Mouse (Mus musculus): ENCODE measurements at regions not wholly inside any gene's neighbourhood (a gene's known extent, or its start where the extent isn't known, plus 50 kb on each side); places are given as distances from the start of the nearest gene placed in this dataset.

GRCm38 (mm10) chr3:37936251-37936931 is 212.1 kb upstream of the Gm5148 start:
- TF ChIP-seq GABPA (IDR thresholded peaks at IDR 0.05; ENCODE audit: low read depth, low read length): no peak
- TF ChIP-seq RCOR1 (IDR thresholded peaks at IDR 0.05; ENCODE audit: low read depth, low read length): no peak
- TF ChIP-seq MEF2A (IDR thresholded peaks at IDR 0.05; ENCODE audit: extremely low read depth, insufficient replicate concordance, low read depth, low read length, poor library complexity, severe bottlenecking): no peak
- TF ChIP-seq E2F4 (IDR thresholded peaks at IDR 0.05; ENCODE audit: borderline replicate concordance, low read depth, low read length): no peak
- TF ChIP-seq POLR2AphosphoS5 (IDR thresholded peaks at IDR 0.05; ENCODE audit: borderline replicate concordance, low read depth, low read length): no peak
- TF ChIP-seq CTCF (IDR thresholded peaks at IDR 0.05 in 2 of 3, conservative IDR thresholded peaks at IDR 0.05 in 1 of 3; ENCODE audit: control insufficient read depth in 1 of 3, insufficient read depth in 1 of 3, low read depth in 2 of 3, low read length in 3 of 3, poor library complexity in 1 of 3, severe bottlenecking in 1 of 3): no peak
- no peak for TF ChIP-seq TCF12 (IDR thresholded peaks at IDR 0.05; ENCODE audit: low read depth, low read length)
- TF ChIP-seq KAT2A (conservative IDR thresholded peaks at IDR 0.05; ENCODE audit: low read depth, low read length): no peak
- Histone ChIP-seq H3K27me3 (ENCODE audit: control insufficient read depth in 1 of 2, insufficient read depth in 2 of 2, low read length in 2 of 2) (no peaks in the 10 kb centered on the region), H3K4me3 (ENCODE audit: control insufficient read depth in 1 of 2, insufficient read depth in 1 of 2, low read depth in 2 of 2, low read length in 2 of 2) (no peak overlapping the region), H3K27ac (ENCODE audit: control insufficient read depth, low read depth, low read length) (no peak overlapping the region), H3K79me2 (ENCODE audit: control insufficient read depth, insufficient read depth, low read length, poor library complexity) (no peaks in the 10 kb centered on the region), H3K9me3 (replicated peaks; ENCODE audit: insufficient read depth, low read length) (no peaks in the 10 kb centered on the region), H3K36me3 (ENCODE audit: control insufficient read depth in 1 of 2, insufficient read depth in 2 of 2, low read length in 2 of 2) (no peaks in the 10 kb centered on the region; a peak in 1 of 4 replicates), H3K9ac (ENCODE audit: control insufficient read depth, low read depth, low read length, poor library complexity, severe bottlenecking) (no peak overlapping the region), H3K4me1 (ENCODE audit: control insufficient read depth in 1 of 2, insufficient read depth in 2 of 2, low read length in 2 of 2) (no peaks in the 10 kb centered on the region)
- DNase-seq (ENCODE audit: low read depth, low spot score): no peak

GRCm38 (mm10) chr3:37934905-37935708 is 210.8 kb upstream of the Gm5148 start:
- H3K36me3 ChIP-seq (ENCODE audit: control insufficient read depth in 1 of 2, insufficient read depth in 2 of 2, low read length in 2 of 2): no peaks in the 10 kb centered on the region; a peak in 1 of 4 replicates
- no peaks in the 10 kb centered on the region for H3K79me2 ChIP-seq (ENCODE audit: control insufficient read depth, insufficient read depth, low read length, poor library complexity)
- no peak for DNase-seq (ENCODE audit: low read depth, low spot score)
- H3K4me3 ChIP-seq (ENCODE audit: control insufficient read depth in 1 of 2, insufficient read depth in 1 of 2, low read depth in 2 of 2, low read length in 2 of 2): no peak overlapping the region
- 0 out of 2 replicates have a peak, but pooled peaks have one; percentile 80 for TF ChIP-seq JUND (IDR thresholded peaks at IDR 0.05; ENCODE audit: low read depth, low read length)
- no peak for TF ChIP-seq MXI1 (IDR thresholded peaks at IDR 0.05; ENCODE audit: low read depth, low read length)
- TF ChIP-seq RAD21 (IDR thresholded peaks at IDR 0.05; ENCODE audit: low read depth, low read length): no peak
- TF ChIP-seq TBP (IDR thresholded peaks at IDR 0.05; ENCODE audit: low read depth, low read length): no peak
- no peak for TF ChIP-seq EP300 (IDR thresholded peaks at IDR 0.05; ENCODE audit: low read depth in 1 of 2, low read length in 2 of 2)
- H3K9ac ChIP-seq (ENCODE audit: control insufficient read depth, low read depth, low read length, poor library complexity, severe bottlenecking): no peak overlapping the region
- H3K9me3 ChIP-seq (replicated peaks; ENCODE audit: insufficient read depth, low read length): no peaks in the 10 kb centered on the region
- no peaks in the 10 kb centered on the region for H3K4me1 ChIP-seq (ENCODE audit: control insufficient read depth in 1 of 2, insufficient read depth in 2 of 2, low read length in 2 of 2)
- H3K27ac ChIP-seq (ENCODE audit: control insufficient read depth, low read depth, low read length): no peak overlapping the region
- H3K27me3 ChIP-seq (ENCODE audit: control insufficient read depth in 1 of 2, insufficient read depth in 2 of 2, low read length in 2 of 2): no peaks in the 10 kb centered on the region
